Mouse (Mus musculus) lung, embryonic 14.5 days (tissue): ENCODE data around the gene Senp3. TPM values are rescaled to one million over a fixed set of nuclear protein-coding genes. Genes with fewer than 3 reads are reported as not detected.
A peak's percentile ranks its signal among the peaks of the same experiment; 100 is the strongest.

Source experiments
- ATAC-seq: fragments of 200-750 bp; cut with Nextera tagmentation; 2 replicates; pipeline ENCODE4 v1.8.0; 2017; ENCODE audit warnings: mild to moderate bottlenecking, moderate TSS enrichment, moderate library complexity; ENCODE audit not compliant: insufficient read depth
- DNase-seq: peaks from one replicate; pipeline ENCODE4 v3.0.0-alpha.2; 2015
- H3K27ac ChIP-seq: fragments of 300-500 bp; sonication (generic); 2 replicates; pipeline ENCODE4 v1.5.1; 2014; ENCODE audit warnings: low read depth, mild to moderate bottlenecking, moderate library complexity
- H3K27me3 ChIP-seq: fragments of 300-500 bp; sonication (generic); 2 replicates; pipeline ENCODE4 v1.6.1; 2014; ENCODE audit warnings: low read length, control low read depth; ENCODE audit not compliant: insufficient read depth
- H3K36me3 ChIP-seq: fragments of 300-500 bp; sonication (generic); 2 replicates; pipeline ENCODE4 v1.6.1; 2014; ENCODE audit warnings: control low read depth; ENCODE audit not compliant: insufficient read depth
- H3K4me1 ChIP-seq: fragments of 300-500 bp; sonication (generic); 2 replicates; pipeline ENCODE4 v1.6.1; 2014; ENCODE audit warnings: antibody characterized with exemption, control low read depth; ENCODE audit not compliant: insufficient read depth
- H3K4me2 ChIP-seq: fragments of 300-500 bp; sonication (generic); 2 replicates; pipeline ENCODE4 v1.6.1; 2014; ENCODE audit warnings: mild to moderate bottlenecking
- H3K4me3 ChIP-seq: fragments of 300-500 bp; sonication (generic); 2 replicates; pipeline ENCODE4 v1.5.1; 2014; ENCODE audit warnings: low read depth, low read length
- H3K9ac ChIP-seq: fragments of 300-500 bp; sonication (generic); 2 replicates; pipeline ENCODE4 v1.6.1; 2014
- H3K9me3 ChIP-seq: fragments of 300-500 bp; sonication (generic); 2 replicates; pipeline ENCODE4 v1.6.1; 2016; ENCODE audit warnings: low read depth, low read length, control low read depth
- CTCF ChIP-seq: IDR thresholded peaks from 2 replicates; pipeline ENCODE4 v1.5.1; 2016; ENCODE audit warnings: antibody characterized with exemption, low read depth
- WGBS: fragments of 180-500 bp; shearing (Covaris S2); extraction: QIAGEN DNeasy Blood & Tissue Kit; methylation state at CpG from one replicate; pipeline ENCODE4 v1.1.7; 2014; 5-methylcytosine and 5-hydroxymethylcytosine counted together
- polyA plus RNA-seq: library from polyadenylated mRNA; unstranded; fragments of >200 nt; fragmentation: Nextera tagmentation; extraction: Ambion mirVana; gene quantifications from 2 replicates; pipeline ENCODE4 v1.2.1, GENCODE M21; 2014

The Senp3 gene
- polyA plus RNA-seq, 1 experiment from 2014 or later, result 95.0 TPM

DNA sequence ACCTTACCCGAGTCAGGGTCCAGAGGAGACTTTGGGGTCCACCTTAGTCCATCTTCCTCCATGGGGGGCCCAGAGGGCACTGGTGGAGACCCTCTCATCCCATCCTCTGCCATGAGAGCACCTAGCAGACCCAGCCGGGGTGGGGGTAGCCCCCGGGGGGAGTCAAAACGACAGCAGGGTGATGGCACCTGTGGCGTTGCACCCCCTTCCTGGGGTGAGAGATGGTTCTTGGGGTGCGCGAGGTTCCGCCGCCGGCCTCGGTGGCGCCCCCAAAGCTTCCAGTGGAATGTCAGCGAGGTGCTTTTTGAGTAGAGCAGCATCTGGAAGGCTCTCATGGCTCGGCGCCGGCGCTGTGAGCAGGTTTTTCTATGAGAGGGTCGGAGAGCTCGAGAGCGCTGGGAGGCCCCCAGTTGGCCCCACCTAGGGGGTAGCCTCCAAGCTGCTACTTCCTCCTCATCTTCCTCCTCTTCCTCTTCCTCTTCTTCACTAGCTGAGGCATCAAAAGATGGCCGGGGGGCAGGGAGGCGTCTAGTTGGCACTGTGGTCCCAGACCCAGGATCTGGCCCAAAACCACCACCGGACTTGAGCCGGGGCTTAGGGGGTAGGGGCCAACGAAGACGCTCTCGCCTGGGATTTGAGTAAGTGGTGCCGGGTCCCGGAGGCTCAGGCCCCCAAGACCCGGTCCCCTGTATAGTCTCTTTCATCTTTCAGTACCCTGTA, 1.6 kb downstream of the Senp3 start:
- Histone ChIP-seq H3K27me3 (no peaks in the 10 kb centered on the region), H3K9ac (peak overlapping the region; percentile 78; the same call in 1 of the 2 replicates), H3K36me3 (peaks cover 53% of the 10 kb centered on the region), H3K4me3 (peak overlapping the region; percentile 87), H3K27ac (no peak overlapping the region), H3K9me3 (no peaks in the 10 kb centered on the region), H3K4me1 (peaks cover 6% of the 10 kb centered on the region; the same call in 1 of the 2 replicates), H3K4me2 (peak overlapping the region; percentile 95)
- ATAC-seq, result no peak
- DNase-seq, result no peak
- TF ChIP-seq CTCF, result no peak
- WGBS, result 89% methylated on average over 30 of the region's 30 CpGs

GRCm38 (mm10) chr11:69679144-69679543, 2.7 kb downstream of the Senp3 start:
- no peaks in the 10 kb centered on the region for H3K9me3 ChIP-seq
- no peak overlapping the region for H3K27ac ChIP-seq
- WGBS, result 100% methylated on average over 2 of the region's 2 CpGs
- no peaks in the 10 kb centered on the region for H3K27me3 ChIP-seq
- no peak overlapping the region for H3K4me3 ChIP-seq
- no peak for TF ChIP-seq CTCF
- no peak overlapping the region for H3K9ac ChIP-seq
- H3K4me1 ChIP-seq, result peaks cover 6% of the 10 kb centered on the region; the same call in 1 of the 2 replicates
- no peak for DNase-seq
- no peak for ATAC-seq
- no peak overlapping the region for H3K4me2 ChIP-seq
- peaks cover 65% of the 10 kb centered on the region for H3K36me3 ChIP-seq

GRCm38 (mm10) chr11:69672211-69672706, 9.6 kb downstream of the Senp3 start, which contains the start of gene Eif4a1:
TSS of gene Eif4a1 (minus strand) at chr11:69672423.
- peak within 1 kb of the TSS; percentile 99 for H3K27ac ChIP-seq
- peak within 1 kb of the TSS; percentile 99 for H3K4me3 ChIP-seq
- H3K9ac ChIP-seq, result peak within 1 kb of the TSS; percentile 100
- no peaks in the 10 kb centered on the region for H3K27me3 ChIP-seq
- peak within 1 kb of the TSS; percentile 96 for H3K4me2 ChIP-seq
- H3K9me3 ChIP-seq, result no peaks in the 10 kb centered on the region
- ATAC-seq (peak; percentile 97), DNase-seq (peak; percentile 100)
- H3K36me3 ChIP-seq, result peaks cover 78% of the 10 kb centered on the region
- peaks cover 2% of the 10 kb centered on the region for H3K4me1 ChIP-seq
- no peak for TF ChIP-seq CTCF
- WGBS, result 0% methylated on average over 36 of the region's 36 CpGs

DNA sequence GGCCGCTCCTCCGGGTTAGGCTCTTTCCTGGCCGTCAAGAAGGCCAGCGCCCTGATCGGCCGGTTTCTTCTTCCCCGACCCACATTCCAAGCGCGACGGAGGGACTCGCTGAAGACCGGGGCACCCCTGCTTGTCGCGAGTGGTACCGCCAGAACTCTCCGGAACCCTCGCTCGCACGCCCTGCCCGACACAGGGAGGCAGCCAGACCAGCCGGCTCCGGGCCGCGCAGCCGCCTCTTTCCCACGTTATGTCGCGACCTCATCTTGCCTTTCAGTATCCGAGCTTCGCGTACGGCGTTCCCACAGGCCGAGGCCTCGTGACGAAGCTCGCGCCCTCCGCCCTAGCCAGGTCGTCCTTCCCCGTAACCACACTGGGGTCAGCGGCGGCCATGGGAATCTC, 10.2 kb downstream of the Senp3 start:
- ATAC-seq, result peak; percentile 2; the same call in 1 of the 2 replicates
- Histone ChIP-seq H3K4me3 (peak overlapping the region; percentile 99), H3K27me3 (no peaks in the 10 kb centered on the region), H3K9ac (peak overlapping the region; percentile 100), H3K4me2 (peak overlapping the region; percentile 96), H3K36me3 (peaks cover 76% of the 10 kb centered on the region), H3K9me3 (no peaks in the 10 kb centered on the region), H3K27ac (peak overlapping the region; percentile 99), H3K4me1 (peaks cover 2% of the 10 kb centered on the region)
- TF ChIP-seq CTCF, result no peak
- WGBS, result under 1% methylated on average over 43 of the region's 43 CpGs
- DNase-seq, result no peak

DNA sequence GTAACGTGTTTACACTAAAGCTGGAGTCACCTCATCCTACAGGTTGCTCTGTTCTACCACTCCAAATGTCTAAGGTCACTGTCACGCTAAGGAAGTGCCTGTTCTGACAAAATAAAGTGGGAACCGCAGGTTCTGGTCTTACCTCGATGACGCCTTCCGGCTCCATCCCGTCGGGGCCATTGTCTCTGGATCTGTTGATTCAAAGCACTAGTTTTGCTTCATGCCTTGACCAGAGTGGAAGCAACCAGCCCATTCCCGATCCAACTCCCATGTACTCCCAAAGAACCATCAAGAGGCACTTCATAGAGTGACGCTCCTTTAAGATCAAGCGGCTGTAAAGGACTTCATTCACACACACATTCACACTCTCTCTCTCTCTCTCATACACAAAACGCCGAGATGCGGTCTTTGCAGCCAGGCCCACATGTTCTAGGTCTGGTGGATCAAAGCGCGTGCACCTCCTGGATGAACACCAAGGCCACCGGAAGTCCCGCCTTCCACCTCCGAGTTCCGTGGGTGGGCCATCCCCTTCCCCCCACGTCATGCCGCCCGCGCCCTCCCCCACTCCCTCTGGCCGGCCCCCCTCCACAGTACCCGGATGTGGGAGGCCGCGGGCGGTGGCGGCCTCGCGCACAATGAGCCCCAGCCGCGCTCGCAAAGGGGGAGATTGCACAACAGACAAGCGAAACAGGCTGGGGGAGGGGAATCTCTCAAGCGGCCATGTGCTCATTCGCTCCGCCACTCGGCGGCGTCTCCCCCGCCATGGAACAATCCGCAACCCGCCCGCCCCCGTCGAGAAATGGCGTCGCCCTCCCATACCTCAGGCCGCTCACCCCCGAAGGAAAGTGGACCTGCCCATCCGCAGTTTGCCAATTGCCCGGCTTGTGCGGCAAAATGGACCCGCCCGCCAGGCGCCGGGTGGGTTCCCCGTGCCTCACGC, 10.8 kb downstream of the Senp3 start:
- under 1% methylated on average over 60 of the region's 61 CpGs for WGBS
- TF ChIP-seq CTCF, result no peak
- peaks cover 76% of the 10 kb centered on the region for H3K36me3 ChIP-seq
- H3K4me3 ChIP-seq, result peak overlapping the region; percentile 99
- ATAC-seq (peak; percentile 62), DNase-seq (peak; percentile 95)
- H3K4me2 ChIP-seq, result peak overlapping the region; percentile 96
- H3K27me3 ChIP-seq, result no peaks in the 10 kb centered on the region
- peaks cover 2% of the 10 kb centered on the region for H3K4me1 ChIP-seq
- H3K9me3 ChIP-seq, result no peaks in the 10 kb centered on the region
- peak overlapping the region; percentile 100 for H3K9ac ChIP-seq
- H3K27ac ChIP-seq, result peak overlapping the region; percentile 99

GRCm38 (mm10) chr11:69666665-69667005, 15.2 kb downstream of the Senp3 start:
- H3K4me1 ChIP-seq, result peaks cover 5% of the 10 kb centered on the region
- no peak overlapping the region for H3K4me3 ChIP-seq
- no peaks in the 10 kb centered on the region for H3K9me3 ChIP-seq
- H3K9ac ChIP-seq, result no peak overlapping the region
- no peak overlapping the region for H3K4me2 ChIP-seq
- no peak for ATAC-seq
- peaks cover 73% of the 10 kb centered on the region for H3K36me3 ChIP-seq
- no peak overlapping the region for H3K27ac ChIP-seq
- H3K27me3 ChIP-seq, result no peaks in the 10 kb centered on the region
- no peak for DNase-seq
- 79% methylated on average over 3 of the region's 3 CpGs for WGBS
- TF ChIP-seq CTCF, result no peak
